Mouse (Mus musculus): ENCODE data around the gene Gm45753. TPM values are rescaled to one million over a fixed set of nuclear protein-coding genes. Genes with fewer than 3 reads are reported as not detected.
"Not testable (repeated sequence)": the region's sequence is repeated elsewhere in the genome, so short reads cannot be mapped to it uniquely, and the experiment has no call there.

The Gm45753 gene
- polyA plus RNA-seq (2016; fragmentation: Nextera tagmentation; extraction: Ambion mirVana): not detected in 2 replicates

DNA sequence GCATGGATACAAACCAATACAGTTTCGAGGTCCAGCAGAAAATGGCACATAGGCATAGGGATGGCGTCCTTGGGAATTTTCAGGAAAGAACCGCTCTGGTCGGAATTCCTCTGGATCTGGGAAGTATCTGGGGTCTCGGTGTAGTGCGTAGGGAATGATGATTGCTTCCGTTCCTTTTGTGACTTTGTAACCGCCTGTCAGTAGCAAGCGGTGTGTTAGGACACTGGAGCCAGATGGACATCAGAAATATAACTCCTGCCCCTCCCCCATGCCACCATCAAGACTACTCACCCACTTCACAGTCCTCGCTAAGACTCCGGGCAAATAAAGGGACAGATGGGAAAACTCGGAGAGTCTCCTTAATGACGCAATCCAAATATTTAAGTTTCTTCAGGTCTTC, at the start of gene Gm45753:
TSS of gene Gm45753 (minus strand) at position 101 of the 400 bp plus-strand sequence.
- Histone ChIP-seq H3K4me3 (no peak within 1 kb of the TSS), H3K36me3 (replicated peaks) (no peaks in the 10 kb centered on the region), H3K4me1 (no peaks in the 10 kb centered on the region), H3K9me3 (no peaks in the 10 kb centered on the region), H3K27ac (no peak within 1 kb of the TSS), H3K27me3 (ENCODE audit: poor library complexity, severe bottlenecking) (no peaks in the 10 kb centered on the region)
- WGBS: 95% methylated on average over 13 of the region's 13 CpGs
- no peak for DNase-seq (ENCODE audit: extremely low spot score, low spot score)

DNA sequence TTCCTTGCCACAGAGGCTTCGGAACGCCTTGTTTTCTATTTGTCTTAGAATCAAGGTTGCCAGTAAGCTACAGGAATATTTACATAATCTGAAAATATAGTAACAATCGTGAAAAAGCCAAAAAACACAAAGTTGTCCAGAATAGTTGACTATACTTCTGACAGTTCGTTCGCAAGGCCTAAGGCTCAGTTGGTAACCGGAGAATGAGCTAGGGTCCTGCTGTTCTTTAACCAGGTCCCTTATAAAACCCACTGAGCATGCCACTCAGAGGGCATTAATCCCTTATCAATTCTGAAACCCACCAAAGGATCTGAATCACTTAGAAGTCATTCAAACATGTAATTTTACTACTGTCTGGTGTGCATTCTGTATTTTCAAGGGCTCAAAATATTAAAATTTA, 47.5 kb upstream of the Gm45753 start:
- no peaks in the 10 kb centered on the region for H3K9me3 ChIP-seq
- no peak for DNase-seq (ENCODE audit: extremely low spot score, low spot score)
- H3K27ac ChIP-seq: no peak overlapping the region
- 78% methylated on average over 6 of the region's 6 CpGs for WGBS
- peaks cover 15% of the 10 kb centered on the region for H3K4me1 ChIP-seq
- peaks cover 6% of the 10 kb centered on the region; the same call in 1 of the 2 replicates for H3K27me3 ChIP-seq (ENCODE audit: poor library complexity, severe bottlenecking)
- no peak overlapping the region for H3K4me3 ChIP-seq
- peaks cover 12% of the 10 kb centered on the region for H3K36me3 ChIP-seq (replicated peaks)

- no peaks in the 10 kb centered on the region for H3K4me1 ChIP-seq
- H3K36me3 ChIP-seq (replicated peaks): peaks cover 38% of the 10 kb centered on the region
- WGBS: 22% methylated on average over 6 of the region's 6 CpGs
- DNase-seq (ENCODE audit: extremely low spot score, low spot score): peak; percentile 76
- H3K27ac ChIP-seq: no peak overlapping the region
- no peak overlapping the region for H3K4me3 ChIP-seq
- H3K27me3 ChIP-seq (ENCODE audit: poor library complexity, severe bottlenecking): no peaks in the 10 kb centered on the region
- H3K9me3 ChIP-seq: no peaks in the 10 kb centered on the region
Observed at GRCm38 (mm10) chr8:45345031-45345430, 36.8 kb upstream of the Gm45753 start.

DNA sequence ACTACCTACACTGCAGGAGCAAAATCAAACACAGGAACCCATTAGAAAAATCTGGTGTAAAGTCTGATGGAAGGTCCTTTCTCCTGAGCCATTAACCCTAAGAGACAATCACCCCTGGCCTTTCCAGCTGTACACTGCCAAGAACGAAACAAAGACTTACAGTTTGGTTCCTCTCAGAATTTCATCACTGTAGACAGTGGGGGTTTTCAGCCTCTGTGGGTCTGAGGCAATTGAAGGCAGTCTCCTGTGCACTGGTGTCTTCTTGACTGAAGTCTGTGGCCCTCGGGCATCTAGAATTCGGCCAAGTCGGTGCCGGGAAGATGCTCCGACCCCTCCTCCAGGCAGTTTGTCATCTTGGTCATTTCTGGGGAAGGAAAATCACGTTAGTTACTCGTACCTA, 36.0 kb upstream of the Gm45753 start:
- H3K27ac ChIP-seq: no peak overlapping the region
- peaks cover 38% of the 10 kb centered on the region for H3K36me3 ChIP-seq (replicated peaks)
- no peaks in the 10 kb centered on the region for H3K4me1 ChIP-seq
- 90% methylated on average over 8 of the region's 8 CpGs for WGBS
- no peak overlapping the region for H3K4me3 ChIP-seq
- no peaks in the 10 kb centered on the region for H3K27me3 ChIP-seq (ENCODE audit: poor library complexity, severe bottlenecking)
- no peaks in the 10 kb centered on the region for H3K9me3 ChIP-seq
- no peak for DNase-seq (ENCODE audit: extremely low spot score, low spot score)

GRCm38 (mm10) chr8:45341630-45342628, 33.7 kb upstream of the Gm45753 start:
- 91% methylated on average over 12 of the region's 12 CpGs for WGBS
- Histone ChIP-seq H3K27ac (no peak overlapping the region), H3K36me3 (replicated peaks) (peaks cover 22% of the 10 kb centered on the region), H3K9me3 (no peaks in the 10 kb centered on the region), H3K4me1 (no peaks in the 10 kb centered on the region), H3K27me3 (ENCODE audit: poor library complexity, severe bottlenecking) (no peaks in the 10 kb centered on the region), H3K4me3 (no peak overlapping the region)
- no peak for DNase-seq (ENCODE audit: extremely low spot score, low spot score)

DNA sequence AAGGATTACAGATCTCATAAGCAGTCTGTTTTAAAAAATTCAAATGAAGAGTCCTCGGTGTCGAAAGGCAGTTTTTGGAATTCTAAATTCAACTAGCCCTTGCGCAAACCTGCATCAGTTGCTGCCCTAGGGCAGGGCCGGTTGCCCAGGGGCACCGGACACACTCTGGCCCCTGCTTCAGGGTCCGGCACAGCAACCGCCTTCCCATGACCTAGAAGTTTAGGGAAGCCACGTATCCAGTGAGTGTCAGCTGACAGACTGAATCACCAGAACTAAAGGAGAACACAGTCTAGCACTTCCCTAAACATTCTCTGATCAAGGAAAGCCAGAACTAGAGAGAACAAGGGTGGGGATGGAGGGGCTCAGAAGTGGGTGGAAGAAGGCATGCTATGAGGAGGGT, 25.2 kb upstream of the Gm45753 start:
- H3K27ac ChIP-seq: peak overlapping the region; percentile 82
- WGBS: 2% methylated on average over 8 of the region's 8 CpGs
- no peaks in the 10 kb centered on the region for H3K9me3 ChIP-seq
- H3K4me3 ChIP-seq: peak overlapping the region; percentile 74
- no peak for DNase-seq (ENCODE audit: extremely low spot score, low spot score)
- H3K36me3 ChIP-seq (replicated peaks): no peaks in the 10 kb centered on the region
- peaks cover 19% of the 10 kb centered on the region for H3K27me3 ChIP-seq (ENCODE audit: poor library complexity, severe bottlenecking)
- peaks cover 12% of the 10 kb centered on the region for H3K4me1 ChIP-seq

- Histone ChIP-seq H3K36me3 (replicated peaks) (no peaks in the 10 kb centered on the region), H3K9me3 (no peaks in the 10 kb centered on the region), H3K4me1 (peaks cover 12% of the 10 kb centered on the region), H3K4me3 (peak within 1 kb of the TSS; percentile 74), H3K27ac (peak within 1 kb of the TSS; percentile 82), H3K27me3 (ENCODE audit: poor library complexity, severe bottlenecking) (peaks cover 19% of the 10 kb centered on the region)
- peak; percentile 53 for DNase-seq (ENCODE audit: extremely low spot score, low spot score)
- under 1% methylated on average over 44 of the region's 44 CpGs for WGBS
Observed at GRCm38 (mm10) chr8:45332685-45333409, 24.6 kb upstream of the Gm45753 start, which contains the start of gene Cyp4v3. Gene Cyp4v3 (minus strand): TSS chr8:45333216.

DNA sequence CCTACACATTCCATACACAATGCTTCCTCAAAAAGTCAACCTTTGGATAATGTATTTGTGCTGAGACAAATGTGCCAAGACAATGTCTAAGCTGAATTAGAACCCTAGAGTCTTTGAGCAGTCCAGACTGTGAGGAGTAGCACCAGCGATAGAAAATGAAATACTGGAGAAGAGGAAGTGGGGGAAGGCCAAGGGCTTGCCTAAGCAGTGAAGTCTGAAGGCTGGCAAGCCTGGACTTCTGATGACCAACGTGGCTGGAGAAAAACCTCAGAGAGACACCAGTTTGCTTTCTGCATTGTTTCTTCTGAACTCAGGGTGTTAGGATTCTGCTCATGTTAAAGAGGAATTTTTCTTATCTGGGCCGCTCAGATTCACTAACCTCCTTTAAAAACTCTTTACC, 22.6 kb upstream of the Gm45753 start:
- H3K9me3 ChIP-seq: no peaks in the 10 kb centered on the region
- H3K27ac ChIP-seq: no peak overlapping the region
- DNase-seq (ENCODE audit: extremely low spot score, low spot score): no peak
- 71% methylated on average over 3 of the region's 3 CpGs for whole genome bisulfite sequencing
- no peak overlapping the region for H3K4me3 ChIP-seq
- peaks cover 19% of the 10 kb centered on the region for H3K27me3 ChIP-seq (ENCODE audit: poor library complexity, severe bottlenecking)
- H3K36me3 ChIP-seq (replicated peaks): no peaks in the 10 kb centered on the region
- peaks cover 12% of the 10 kb centered on the region for H3K4me1 ChIP-seq

DNA sequence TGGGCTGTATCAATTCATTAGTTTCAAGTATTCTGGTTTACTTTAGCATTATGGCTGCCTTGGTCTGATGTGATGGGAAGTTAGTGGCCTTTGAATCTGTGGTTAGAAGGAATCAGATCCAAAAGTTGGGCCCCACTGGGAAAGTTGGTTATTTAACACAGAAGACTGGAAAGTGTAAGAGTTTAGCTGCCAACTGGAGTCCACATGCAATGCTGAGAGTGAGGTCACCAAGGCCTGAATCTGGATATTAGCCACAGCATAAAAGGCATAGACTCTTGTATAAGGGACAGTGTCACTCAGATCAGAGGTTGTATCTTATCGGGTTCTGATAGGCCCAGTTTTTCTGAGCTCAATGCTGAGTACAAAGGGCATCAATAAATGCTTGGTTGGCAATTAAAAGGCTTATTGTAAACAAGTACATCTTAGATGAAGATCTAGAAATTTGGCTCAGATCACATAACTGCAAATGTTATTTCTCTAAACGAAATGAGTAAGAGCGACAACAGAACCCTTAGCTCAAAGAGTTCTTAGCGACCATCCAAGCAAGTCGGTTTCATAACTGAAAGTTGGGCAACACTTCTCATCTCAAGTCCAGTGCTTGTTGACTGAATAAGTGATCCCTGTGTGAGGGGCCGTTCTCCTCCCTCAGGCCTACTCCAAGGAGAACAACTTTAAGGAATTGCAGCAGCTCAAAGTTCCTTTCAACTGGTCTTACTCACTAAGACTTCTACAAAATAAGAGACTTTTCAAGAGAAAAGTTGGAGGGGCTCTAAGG, 21.1 kb upstream of the Gm45753 start:
- WGBS: 94% methylated on average over 6 of the region's 6 CpGs
- H3K36me3 ChIP-seq (replicated peaks): no peaks in the 10 kb centered on the region
- no peak overlapping the region for H3K27ac ChIP-seq
- DNase-seq (ENCODE audit: extremely low spot score, low spot score): no peak
- H3K27me3 ChIP-seq (ENCODE audit: poor library complexity, severe bottlenecking): peaks cover 19% of the 10 kb centered on the region
- peaks cover 12% of the 10 kb centered on the region for H3K4me1 ChIP-seq
- H3K4me3 ChIP-seq: no peak overlapping the region
- no peaks in the 10 kb centered on the region for H3K9me3 ChIP-seq

GRCm38 (mm10) chr8:45327076-45327475, 18.8 kb upstream of the Gm45753 start:
- not testable (repeated sequence) for H3K9me3 ChIP-seq; H3K27me3 ChIP-seq (ENCODE audit: poor library complexity, severe bottlenecking); H3K4me1 ChIP-seq

DNA sequence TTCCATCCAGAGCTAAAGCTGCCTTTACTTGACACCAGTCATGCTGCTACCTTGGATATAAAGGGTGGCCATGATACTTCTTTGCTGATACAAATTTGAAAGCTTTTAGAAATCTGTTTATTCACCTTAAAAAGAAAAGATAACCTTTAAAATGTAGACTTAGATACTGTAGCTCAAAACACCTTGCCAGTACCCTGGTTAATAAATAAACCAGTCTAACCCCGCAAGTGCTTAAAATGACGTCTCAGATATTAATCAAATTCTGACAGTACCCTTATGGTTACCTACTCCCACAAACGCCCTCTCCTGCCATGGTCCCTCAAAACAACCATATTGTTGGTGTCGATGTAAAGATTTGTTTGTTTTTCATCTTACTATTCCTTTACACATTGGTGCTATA, 15.9 kb upstream of the Gm45753 start:
- no peaks in the 10 kb centered on the region for H3K36me3 ChIP-seq (replicated peaks)
- no peaks in the 10 kb centered on the region for H3K27me3 ChIP-seq (ENCODE audit: poor library complexity, severe bottlenecking)
- H3K9me3 ChIP-seq: no peaks in the 10 kb centered on the region
- H3K4me1 ChIP-seq: no peaks in the 10 kb centered on the region
- no peak overlapping the region for H3K4me3 ChIP-seq
- H3K27ac ChIP-seq: no peak overlapping the region
- WGBS: 93% methylated on average over 4 of the region's 4 CpGs
- no peak for DNase-seq (ENCODE audit: extremely low spot score, low spot score)

More at GRCm38 (mm10) chr8:45327076-45327475, 18.8 kb upstream of the Gm45753 start:
- not testable (repeated sequence) for H3K27ac ChIP-seq; H3K36me3 ChIP-seq (replicated peaks); DNase-seq (ENCODE audit: extremely low spot score, low spot score); H3K4me3 ChIP-seq

- Histone ChIP-seq H3K4me1 (no peaks in the 10 kb centered on the region), H3K27ac (no peak overlapping the region), H3K9me3 (no peaks in the 10 kb centered on the region), H3K27me3 (ENCODE audit: poor library complexity, severe bottlenecking) (no peaks in the 10 kb centered on the region), H3K36me3 (replicated peaks) (no peaks in the 10 kb centered on the region), H3K4me3 (no peak overlapping the region)
- 85% methylated on average over 2 of the region's 2 CpGs for WGBS
- no peak for DNase-seq (ENCODE audit: extremely low spot score, low spot score)
Observed at GRCm38 (mm10) chr8:45321365-45321764, 13.1 kb upstream of the Gm45753 start.
